Mouse (Mus musculus): ENCODE results near the gene Utp6. TPM values are rescaled to one million over a fixed set of nuclear protein-coding genes. Genes with fewer than 3 reads are reported as not detected.

Utp6 gene
- polyA plus RNA-seq, 1 experiment from 2014 or later: 69.8 TPM

- Histone ChIP-seq H3K4me1 (no peaks in the 10 kb centered on the region), H3K4me3 (no peak overlapping the region), H3K27me3 (no peaks in the 10 kb centered on the region), H3K9ac (no peak overlapping the region), H3K27ac (no peak overlapping the region), H3K9me3 (no peaks in the 10 kb centered on the region), H3K36me3 (peaks cover 81% of the 10 kb centered on the region), H3K4me2 (replicated peaks) (no peak overlapping the region)
- 97% methylated on average over 3 of the region's 3 CpGs for WGBS
- ATAC-seq (ENCODE audit: insufficient number of reproducible peaks, insufficient read depth, low FRiP score, low TSS enrichment): no peak
Observed at GRCm38 (mm10) chr11:79947265-79947664, 14.9 kb downstream of the Utp6 start.

- peaks cover 84% of the 10 kb centered on the region for H3K36me3 ChIP-seq
- H3K9me3 ChIP-seq: no peaks in the 10 kb centered on the region
- H3K27ac ChIP-seq: no peak overlapping the region
- 85% methylated on average over 7 of the region's 7 CpGs for WGBS
- H3K9ac ChIP-seq: no peak overlapping the region
- H3K4me1 ChIP-seq: no peaks in the 10 kb centered on the region
- no peak for ATAC-seq (ENCODE audit: insufficient number of reproducible peaks, insufficient read depth, low FRiP score, low TSS enrichment)
- H3K4me2 ChIP-seq (replicated peaks): no peak overlapping the region
- H3K27me3 ChIP-seq: no peaks in the 10 kb centered on the region
- no peak overlapping the region for H3K4me3 ChIP-seq
Observed at GRCm38 (mm10) chr11:79943601-79944000, 18.6 kb downstream of the Utp6 start.

DNA sequence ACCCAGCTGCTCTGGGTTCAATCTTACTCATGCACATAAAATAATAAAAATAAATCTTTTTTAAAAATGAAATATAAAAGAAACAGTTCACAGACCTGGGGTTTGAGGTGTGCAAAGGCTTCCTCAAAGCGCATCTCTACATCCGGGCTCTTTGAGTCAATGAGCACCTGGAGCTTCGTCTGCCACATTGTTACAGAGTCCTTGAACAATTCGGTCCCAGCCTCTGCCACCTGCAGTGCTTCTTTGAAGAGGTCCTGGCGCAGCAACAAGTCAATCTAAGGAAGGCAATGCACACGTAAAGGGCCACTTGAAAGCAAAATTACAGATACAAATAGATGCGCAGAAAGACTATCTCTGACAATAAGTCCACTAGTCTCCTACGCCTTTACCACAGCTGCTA, 19.1 kb downstream of the Utp6 start:
- WGBS: 95% methylated on average over 8 of the region's 8 CpGs
- peaks cover 83% of the 10 kb centered on the region for H3K36me3 ChIP-seq

GRCm38 (mm10) chr11:79935766-79936165, 26.4 kb downstream of the Utp6 start:
- no peaks in the 10 kb centered on the region for H3K4me1 ChIP-seq
- no peak overlapping the region for H3K4me3 ChIP-seq
- no peak overlapping the region for H3K9ac ChIP-seq
- no peak overlapping the region for H3K27ac ChIP-seq
- no peaks in the 10 kb centered on the region for H3K9me3 ChIP-seq
- WGBS: 87% methylated on average over 9 of the region's 9 CpGs
- H3K4me2 ChIP-seq (replicated peaks): no peak overlapping the region
- H3K36me3 ChIP-seq: peaks cover 77% of the 10 kb centered on the region
- ATAC-seq (ENCODE audit: insufficient number of reproducible peaks, insufficient read depth, low FRiP score, low TSS enrichment): no peak
- H3K27me3 ChIP-seq: no peaks in the 10 kb centered on the region

More for the DNA sequence above, 19.1 kb downstream of the Utp6 start:
- Histone ChIP-seq H3K4me2 (replicated peaks) (no peak overlapping the region), H3K27ac (no peak overlapping the region), H3K9me3 (no peaks in the 10 kb centered on the region), H3K4me3 (no peak overlapping the region), H3K9ac (no peak overlapping the region), H3K4me1 (no peaks in the 10 kb centered on the region), H3K27me3 (no peaks in the 10 kb centered on the region)
- ATAC-seq (ENCODE audit: insufficient number of reproducible peaks, insufficient read depth, low FRiP score, low TSS enrichment): no peak

DNA sequence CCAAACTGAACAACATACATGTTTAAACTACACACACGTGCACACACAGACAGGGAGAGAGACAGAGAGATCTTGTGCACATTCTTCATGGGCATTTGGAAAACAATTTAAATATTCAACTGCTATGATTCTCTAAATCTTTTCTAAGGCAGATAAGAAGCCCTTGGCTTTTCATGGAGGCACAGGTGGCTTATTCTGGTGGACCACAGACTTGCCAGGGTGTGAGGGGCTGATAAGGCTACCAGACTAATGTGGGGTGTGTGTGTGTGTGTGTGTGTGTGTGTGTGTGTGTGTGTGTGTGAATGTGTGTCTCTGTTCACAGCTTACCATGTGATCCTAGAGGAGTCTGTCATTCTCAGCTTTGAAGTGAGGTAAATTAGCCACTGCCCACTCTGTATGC, 39.4 kb downstream of the Utp6 start:
- no peak overlapping the region for H3K4me3 ChIP-seq
- WGBS: 81% methylated on average over 1 of the region's 1 CpGs
- H3K9ac ChIP-seq: no peak overlapping the region

DNA sequence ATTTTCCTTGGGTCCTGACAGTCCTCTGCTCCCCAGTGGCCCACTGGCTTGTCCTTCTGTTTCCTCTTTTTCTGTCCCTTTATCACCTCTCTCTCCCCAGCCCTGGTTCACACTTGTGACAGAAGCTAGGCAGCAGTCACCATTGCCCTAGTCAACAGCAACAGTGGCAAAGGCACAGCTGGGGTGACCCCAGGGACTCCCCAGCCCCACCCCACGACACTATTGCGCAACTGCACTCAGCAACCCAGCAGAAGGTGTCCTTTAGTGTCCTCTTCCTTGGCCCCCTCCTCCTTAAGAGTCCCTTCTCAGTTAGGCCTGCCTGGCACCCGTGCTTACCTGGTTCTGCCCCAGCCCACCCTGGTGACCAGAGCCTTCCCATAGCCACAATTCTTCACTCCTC, 40.0 kb downstream of the Utp6 start:
- Histone ChIP-seq H3K27ac (no peak overlapping the region), H3K27me3 (no peaks in the 10 kb centered on the region), H3K4me3 (no peak overlapping the region), H3K36me3 (no peaks in the 10 kb centered on the region), H3K4me2 (replicated peaks) (no peak overlapping the region), H3K4me1 (no peaks in the 10 kb centered on the region), H3K9ac (no peak overlapping the region), H3K9me3 (no peaks in the 10 kb centered on the region)
- ATAC-seq (ENCODE audit: insufficient number of reproducible peaks, insufficient read depth, low FRiP score, low TSS enrichment): no peak
- 74% methylated on average over 3 of the region's 3 CpGs for WGBS

More for the DNA sequence above, 39.4 kb downstream of the Utp6 start:
- no peak overlapping the region for H3K4me2 ChIP-seq (replicated peaks)
- no peak for ATAC-seq (ENCODE audit: insufficient number of reproducible peaks, insufficient read depth, low FRiP score, low TSS enrichment)
- no peaks in the 10 kb centered on the region for H3K4me1 ChIP-seq
- no peaks in the 10 kb centered on the region for H3K27me3 ChIP-seq
- H3K9me3 ChIP-seq: no peaks in the 10 kb centered on the region
- H3K27ac ChIP-seq: no peak overlapping the region
- no peaks in the 10 kb centered on the region for H3K36me3 ChIP-seq

DNA sequence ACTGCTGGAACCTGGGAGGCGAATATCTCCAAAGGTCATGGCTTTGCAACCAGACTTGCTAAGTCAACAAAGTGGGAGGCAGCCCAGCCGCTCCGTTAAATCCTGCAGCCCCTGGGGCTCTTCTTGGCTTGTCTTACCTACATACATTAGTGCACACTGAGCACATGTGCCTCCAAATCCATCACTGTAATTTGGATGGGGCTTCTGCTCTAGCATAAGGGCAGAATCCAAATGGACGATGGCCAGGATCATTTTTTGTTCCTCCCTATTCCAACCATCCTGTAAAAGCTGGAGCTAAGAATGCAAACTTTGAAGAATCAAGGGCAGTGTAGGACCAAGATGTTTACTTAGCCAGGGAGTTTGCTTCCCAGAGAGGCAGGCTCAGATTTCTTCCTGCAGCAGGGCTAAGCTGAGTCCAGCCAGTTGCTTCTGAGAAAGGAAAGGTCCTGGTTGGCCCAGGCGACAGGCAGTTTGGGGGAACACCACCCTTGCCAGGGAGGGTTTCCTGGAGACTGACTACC, 41.6 kb downstream of the Utp6 start:
- 27% methylated on average over 5 of the region's 5 CpGs for WGBS
- ATAC-seq (ENCODE audit: insufficient number of reproducible peaks, insufficient read depth, low FRiP score, low TSS enrichment): no peak
- H3K4me2 ChIP-seq (replicated peaks): 0 out of 2 replicates have a peak overlapping the region, but pooled peaks have one; percentile 9

DNA sequence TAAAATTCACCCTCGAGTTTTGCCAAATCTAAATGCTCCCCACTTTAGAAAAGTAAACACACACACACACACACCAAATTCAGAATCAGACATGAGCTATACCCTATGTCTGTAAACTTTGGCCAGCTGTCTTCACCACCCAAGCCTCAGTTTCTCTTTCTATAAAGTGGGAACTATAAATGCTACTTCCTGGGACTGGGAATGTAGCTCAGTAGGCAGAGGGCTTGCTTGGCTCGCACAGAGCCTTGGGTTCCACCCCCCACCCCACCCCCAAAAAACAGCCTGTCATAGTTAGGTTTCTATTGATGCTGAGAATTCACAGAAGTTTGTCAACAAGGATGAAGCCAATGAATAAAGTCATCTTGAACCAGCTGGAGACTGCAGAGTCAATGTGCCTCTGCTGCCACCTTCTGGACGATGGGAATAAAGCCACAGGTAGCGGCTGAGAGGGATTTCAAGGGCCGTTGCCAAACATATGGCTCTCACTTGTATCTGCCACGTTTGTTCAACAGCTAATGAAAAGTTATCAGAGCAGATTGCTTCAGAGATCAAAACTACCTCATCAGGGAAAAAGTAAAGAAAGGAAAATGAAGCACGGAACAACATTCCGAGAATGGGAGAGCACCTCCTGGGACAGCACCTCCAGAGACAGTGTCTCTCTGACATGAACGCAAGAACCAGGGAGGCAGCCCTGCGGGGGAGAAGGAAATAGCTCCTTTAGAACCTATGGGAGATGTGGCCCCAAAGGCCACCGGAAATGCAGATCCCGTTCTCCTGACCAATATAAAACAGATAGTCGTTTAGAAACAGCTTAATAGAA, 42.3 kb downstream of the Utp6 start:
- Histone ChIP-seq H3K9ac (no peak overlapping the region), H3K4me3 (no peak overlapping the region), H3K36me3 (no peaks in the 10 kb centered on the region), H3K4me1 (no peaks in the 10 kb centered on the region), H3K9me3 (no peaks in the 10 kb centered on the region), H3K27me3 (no peaks in the 10 kb centered on the region), H3K4me2 (replicated peaks) (0 out of 2 replicates have a peak overlapping the region, but pooled peaks have one; percentile 9), H3K27ac (0 out of 2 replicates have a peak overlapping the region, but pooled peaks have one; percentile 19)
- no peak for ATAC-seq (ENCODE audit: insufficient number of reproducible peaks, insufficient read depth, low FRiP score, low TSS enrichment)
- 18% methylated on average over 13 of the region's 13 CpGs for WGBS

More for the DNA sequence above, 41.6 kb downstream of the Utp6 start:
- Histone ChIP-seq H3K4me1 (no peaks in the 10 kb centered on the region), H3K9ac (no peak overlapping the region), H3K4me3 (no peak overlapping the region), H3K27me3 (no peaks in the 10 kb centered on the region), H3K9me3 (no peaks in the 10 kb centered on the region), H3K36me3 (no peaks in the 10 kb centered on the region), H3K27ac (0 out of 2 replicates have a peak overlapping the region, but pooled peaks have one; percentile 19)

DNA sequence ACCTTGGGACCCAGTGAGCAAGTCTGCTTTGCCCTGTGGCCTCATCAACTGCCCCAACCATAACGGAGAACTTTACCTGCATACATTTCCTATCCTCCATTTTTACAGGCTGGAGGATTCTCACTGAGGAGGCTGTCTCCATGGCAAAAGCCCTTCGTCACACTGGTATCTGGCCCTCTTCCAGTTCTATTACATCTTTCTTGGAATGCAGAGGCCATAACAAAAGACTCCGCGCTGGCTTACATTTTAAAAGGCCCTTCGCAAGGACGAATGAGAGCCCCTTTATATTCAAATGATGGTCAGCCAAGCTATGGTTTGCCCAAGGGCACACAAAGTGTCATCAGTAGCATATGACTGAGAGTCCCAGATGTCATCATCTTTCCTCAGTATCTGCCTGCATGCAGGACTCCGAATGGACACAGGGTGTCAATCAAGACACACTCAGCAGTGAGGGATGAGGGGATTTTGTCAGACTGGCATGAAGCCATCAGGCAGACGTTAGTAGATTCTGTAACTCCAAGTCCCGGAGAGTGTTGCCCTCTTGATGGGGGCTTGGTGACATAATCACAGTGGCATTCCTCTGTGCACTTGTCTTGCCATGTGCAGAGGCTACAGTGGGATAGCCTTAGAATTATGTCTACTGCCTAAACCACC, 46.4 kb downstream of the Utp6 start:
- Histone ChIP-seq H3K9me3 (no peaks in the 10 kb centered on the region), H3K36me3 (no peaks in the 10 kb centered on the region), H3K9ac (no peak overlapping the region), H3K27ac (no peak overlapping the region), H3K27me3 (no peaks in the 10 kb centered on the region), H3K4me3 (no peak overlapping the region), H3K4me1 (no peaks in the 10 kb centered on the region), H3K4me2 (replicated peaks) (no peak overlapping the region)
- 77% methylated on average over 9 of the region's 9 CpGs for WGBS
- ATAC-seq (ENCODE audit: insufficient number of reproducible peaks, insufficient read depth, low FRiP score, low TSS enrichment): no peak

DNA sequence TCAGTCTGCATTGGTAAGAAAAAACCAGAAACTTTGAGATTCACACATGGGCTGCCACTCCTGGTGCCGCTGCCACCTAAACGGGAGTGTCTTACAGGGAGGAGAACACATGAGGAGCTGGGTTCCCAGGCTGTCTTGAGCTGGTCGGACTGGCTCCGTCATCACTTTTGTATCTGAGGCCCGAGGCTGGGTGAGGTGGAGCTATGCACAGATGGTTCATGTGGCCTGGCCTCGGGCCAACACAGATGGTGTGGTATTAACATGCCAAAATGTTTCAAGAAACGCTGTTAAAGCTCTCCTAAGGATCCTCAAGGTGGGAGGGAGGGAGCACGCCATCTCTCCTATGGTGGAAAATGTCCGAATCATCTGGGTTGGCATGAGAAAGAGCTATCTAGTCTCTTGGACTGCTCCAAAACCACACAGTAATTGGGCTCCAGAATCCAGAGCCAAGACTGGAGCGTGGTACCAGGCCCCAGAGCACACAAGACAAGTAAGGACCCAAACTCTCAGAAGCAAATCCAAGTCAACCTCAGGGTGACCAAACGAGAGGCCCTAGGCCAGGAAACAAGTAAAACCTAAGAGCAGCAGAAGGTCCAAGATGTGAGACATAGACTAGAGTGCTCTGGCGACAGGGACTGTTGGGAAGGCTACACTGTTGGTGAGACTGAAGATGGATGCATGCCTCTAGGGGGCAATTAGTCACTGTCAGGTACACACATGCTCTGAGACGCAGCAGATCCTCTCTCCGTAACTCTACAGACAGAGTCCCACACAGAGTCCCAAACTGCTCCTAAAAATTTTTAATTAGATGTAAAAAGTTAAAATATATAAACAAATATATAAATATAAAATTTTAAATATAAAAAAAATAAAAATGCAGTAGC, 53.3 kb downstream of the Utp6 start:
- 58% methylated on average over 14 of the region's 14 CpGs for WGBS
- Histone ChIP-seq H3K36me3 (no peaks in the 10 kb centered on the region), H3K4me3 (no peak overlapping the region), H3K4me1 (peaks cover 10% of the 10 kb centered on the region), H3K27ac (no peak overlapping the region), H3K9me3 (no peaks in the 10 kb centered on the region), H3K9ac (no peak overlapping the region), H3K4me2 (replicated peaks) (no peak overlapping the region), H3K27me3 (no peaks in the 10 kb centered on the region)
- ATAC-seq (ENCODE audit: insufficient number of reproducible peaks, insufficient read depth, low FRiP score, low TSS enrichment): 0 out of 2 replicates have a peak, but pooled peaks have one; percentile 64

- H3K27me3 ChIP-seq: no peaks in the 10 kb centered on the region
- H3K4me3 ChIP-seq: no peak overlapping the region
- no peak overlapping the region for H3K9ac ChIP-seq
- H3K9me3 ChIP-seq: no peaks in the 10 kb centered on the region
- ATAC-seq (ENCODE audit: insufficient number of reproducible peaks, insufficient read depth, low FRiP score, low TSS enrichment): no peak
- no peak overlapping the region for H3K27ac ChIP-seq
- H3K4me1 ChIP-seq: peaks cover 10% of the 10 kb centered on the region
- H3K4me2 ChIP-seq (replicated peaks): no peak overlapping the region
- no peaks in the 10 kb centered on the region for H3K36me3 ChIP-seq
- whole genome bisulfite sequencing: 45% methylated on average over 9 of the region's 9 CpGs
Observed at GRCm38 (mm10) chr11:79906920-79907319, 55.3 kb downstream of the Utp6 start.
